Mouse (Mus musculus) adrenal gland, postnatal 4 days (tissue): ENCODE results near the gene Ncapg2. TPM values are rescaled to one million over a fixed set of nuclear protein-coding genes. Genes with fewer than 3 reads are reported as not detected.

Source experiments
- total RNA-seq, 2 experiments: library from RNA; stranded (reverse); gene quantifications; 2 replicates each; pipeline ENCODE4 v1.2.3; 2021

Ncapg2 gene
- total RNA-seq, 2 experiments from 2014 or later, result 29.1 to 33.0 TPM

Other genes with a start within 250 kb of the Ncapg2 start
- 10 to 100 TPM; 11.1 to 12.1 TPM for gene Wdr60, start 142.4 kb upstream of the Ncapg2 start, total RNA-seq
- not detected for gene Gm11027, start 130.0 kb upstream of the Ncapg2 start, total RNA-seq
- 10 to 100 TPM; 44.7 to 53.2 TPM for gene Esyt2, start 124.2 kb upstream of the Ncapg2 start, total RNA-seq
- gene Ptprn2, start 80.3 kb downstream of the Ncapg2 start, total RNA-seq, result 10 to 100 TPM; 22.2 to 28.1 TPM